Mouse (Mus musculus) small intestine, adult 2 months (tissue): ENCODE data around the gene Hdgfl2.

Experiments
- CTCF ChIP-seq: fragments of 200-500 bp; IDR thresholded peaks from 2 replicates; pipeline ENCODE4 v1.5.1; 2012; ENCODE audit warnings: low read depth, mild to moderate bottlenecking, control low read depth, inconsistent platforms, low read length, moderate library complexity, mixed read lengths; ENCODE audit not compliant: insufficient replicate concordance, insufficient read length; ENCODE audit errors: extremely low read depth
- POLR2A ChIP-seq: fragments of 200-500 bp; IDR thresholded peaks from 2 replicates; pipeline ENCODE4 v1.6.1; 2012; ENCODE audit warnings: low read depth, mild to moderate bottlenecking, control low read depth, inconsistent platforms, low read length, moderate library complexity

- TF ChIP-seq POLR2A (no peak), CTCF (no peak)
Observed at GRCm38 (mm10) chr17:56032127-56032733, 47.2 kb upstream of the Hdgfl2 start.
